In genomic region chr8:106511531-106512041, GRCm38 (mm10) we compare ENCODE assay signal across 8 mouse cellular contexts. TPM values are rescaled to one million over a fixed set of nuclear protein-coding genes. Genes with fewer than 3 reads are reported as not detected.
DNase-seq lines count a peak whose midpoint lies in the region; ATAC-seq and TF ChIP-seq lines count a peak whose summit lies in the region.

No protein-coding gene starts in this region.

- peak; percentile 37 for ATAC-seq in heart, postnatal 0 days (ENCODE audit: insufficient read depth, low read depth)
- no peak for ATAC-seq in limb, embryonic 15.5 days (ENCODE audit: insufficient number of reproducible peaks, low FRiP score, low TSS enrichment, low read depth)
- ATAC-seq in neural tube, embryonic 14.5 days (ENCODE audit: low read depth) = 0 out of 2 replicates have a peak, but pooled peaks have one; percentile 16

- no peaks in the 10 kb centered on the region for H3K36me3 ChIP-seq in spleen, adult 2 months (ENCODE audit: control insufficient read depth, insufficient read depth, low read length)
- H3K36me3 ChIP-seq in heart, postnatal 0 days (replicated peaks; ENCODE audit: control insufficient read depth, insufficient read depth, low read length) = no peaks in the 10 kb centered on the region
- H3K36me3 ChIP-seq in limb, embryonic 15.5 days = 0 out of 2 replicates have a peak, but pooled peaks cover 4% of the 10 kb centered on the region
- H3K36me3 ChIP-seq in neural tube, embryonic 14.5 days (ENCODE audit: control insufficient read depth, insufficient read depth, low read length) = no peaks in the 10 kb centered on the region

- peak overlapping the region; percentile 78 for H3K4me2 ChIP-seq in heart, postnatal 0 days (ENCODE audit: low read depth, low read length)
- H3K4me2 ChIP-seq in limb, embryonic 15.5 days = peak overlapping the region; percentile 84
- peak overlapping the region; percentile 46 for H3K4me2 ChIP-seq in neural tube, embryonic 14.5 days (ENCODE audit: low read depth, low read length)

- H3K4me1 ChIP-seq in spleen, adult 2 months (ENCODE audit: control insufficient read depth, insufficient read depth, insufficient read length) = peaks cover 3% of the 10 kb centered on the region
- H3K4me1 ChIP-seq in heart, postnatal 0 days (ENCODE audit: control insufficient read depth, insufficient read depth) = peaks cover 14% of the 10 kb centered on the region
- H3K4me1 ChIP-seq in limb, embryonic 15.5 days = peaks cover 55% of the 10 kb centered on the region
- H3K4me1 ChIP-seq in neural tube, embryonic 14.5 days (ENCODE audit: control insufficient read depth, insufficient read depth, low read length) = peaks cover 30% of the 10 kb centered on the region; the same call in 1 of the 2 replicates

- peaks cover 24% of the 10 kb centered on the region for H3K27me3 ChIP-seq in spleen, adult 2 months (ENCODE audit: control insufficient read depth, insufficient read depth, low read length)
- peaks cover 18% of the 10 kb centered on the region; the same call in 1 of the 2 replicates for H3K27me3 ChIP-seq in heart, postnatal 0 days (ENCODE audit: control insufficient read depth, insufficient read depth, low read length)
- no peaks in the 10 kb centered on the region; the same call in 1 of the 2 replicates for H3K27me3 ChIP-seq in limb, embryonic 15.5 days
- peaks cover 30% of the 10 kb centered on the region for H3K27me3 ChIP-seq in neural tube, embryonic 14.5 days (ENCODE audit: control insufficient read depth, insufficient read depth, low read length)

- H3K9me3 ChIP-seq in heart, postnatal 0 days (replicated peaks; ENCODE audit: control insufficient read depth, low read length) = no peaks in the 10 kb centered on the region
- H3K9me3 ChIP-seq in limb, embryonic 15.5 days = no peaks in the 10 kb centered on the region
- no peaks in the 10 kb centered on the region for H3K9me3 ChIP-seq in neural tube, embryonic 14.5 days (ENCODE audit: control insufficient read depth, low read length)

- no peak for TF ChIP-seq POLR2A in spleen, adult 2 months (IDR thresholded peaks at IDR 0.05; ENCODE audit: low read depth, low read length)

- peak overlapping the region; percentile 35; the same call in 1 of the 2 replicates for H3K4me3 ChIP-seq in spleen, adult 2 months (ENCODE audit: extremely low read depth, insufficient read depth, insufficient read length)
- H3K4me3 ChIP-seq in heart, postnatal 0 days (ENCODE audit: low read depth, low read length) = peak overlapping the region; percentile 65
- peak overlapping the region; percentile 53 for H3K4me3 ChIP-seq in limb, embryonic 15.5 days
- peak overlapping the region; percentile 31 for H3K4me3 ChIP-seq in neural tube, embryonic 14.5 days (ENCODE audit: low read depth, low read length)

- no peak for TF ChIP-seq CTCF in spleen, adult 2 months (IDR thresholded peaks at IDR 0.05; ENCODE audit: extremely low read depth, insufficient read depth, insufficient read length, insufficient replicate concordance)
- TF ChIP-seq CTCF in heart, postnatal 0 days (IDR thresholded peaks at IDR 0.05; ENCODE audit: low read depth) = no peak

- DNase-seq in spleen, adult 2 months (ENCODE audit: low read depth in 1 of 2, low spot score in 2 of 2) = no peak
- DNase-seq in spleen, postnatal 14 days (ENCODE audit: low spot score in 2 of 2) = no peak
- no peak for DNase-seq in heart, postnatal 0 days (ENCODE audit: low spot score)
- no peak for DNase-seq in cerebellum, adult 8-10 months
- DNase-seq in left cerebral cortex, adult 18-20 months (ENCODE audit: low spot score in 2 of 2) = no peak
- no peak for DNase-seq in urinary bladder, postnatal 14 days (ENCODE audit: low spot score)

- peak overlapping the region; percentile 67 for H3K9ac ChIP-seq in heart, postnatal 0 days (replicated peaks; ENCODE audit: low read depth, low read length)
- peak overlapping the region; percentile 39 for H3K9ac ChIP-seq in limb, embryonic 15.5 days
- H3K9ac ChIP-seq in neural tube, embryonic 14.5 days (replicated peaks; ENCODE audit: low read depth, low read length) = peak overlapping the region; percentile 42

- H3K27ac ChIP-seq in spleen, adult 2 months (ENCODE audit: insufficient read depth, low read length) = no peak overlapping the region
- peak overlapping the region; percentile 54 for H3K27ac ChIP-seq in heart, postnatal 0 days (ENCODE audit: low read depth)
- H3K27ac ChIP-seq in limb, embryonic 15.5 days = peak overlapping the region; percentile 87
- no peak overlapping the region for H3K27ac ChIP-seq in neural tube, embryonic 14.5 days (ENCODE audit: low read depth, low read length)

- 6% methylated on average over 29 of the region's 30 CpGs for WGBS in spleen, adult 2 months
- 2% methylated on average over 30 of the region's 30 CpGs for WGBS in heart, postnatal 0 days
- 0% methylated on average over 29 of the region's 30 CpGs for WGBS in limb, embryonic 15.5 days
- WGBS in neural tube, embryonic 14.5 days = under 1% methylated on average over 30 of the region's 30 CpGs

- TF ChIP-seq EP300 in heart, postnatal 0 days (IDR thresholded peaks at IDR 0.05; ENCODE audit: low read depth) = no peak

RNA-seq across cellular contexts. Expression of gene Cdh3, which starts 0.9 kb away (rescaled TPM):
- polyA plus RNA-seq in spleen, adult 2 months (2012; rRNA removed) = 1.9 TPM in 2 replicates
- 9.2 and 11.4 TPM in 2 replicates for total RNA-seq in heart, postnatal 0 days (2014; rRNA removed; ENCODE audit: low replicate concordance)
- polyA plus RNA-seq in heart, postnatal 0 days (2015; fragmentation: Nextera tagmentation; extraction: Ambion mirVana) = 4.3 and 4.5 TPM in 2 replicates
- polyA plus RNA-seq in limb, embryonic 15.5 days (2015; fragmentation: Nextera tagmentation; extraction: Ambion mirVana) = 29.3 and 33.3 TPM in 2 replicates
- 4.1 and 4.6 TPM in 2 replicates for polyA plus RNA-seq in neural tube, embryonic 14.5 days (2014; fragmentation: Nextera tagmentation; extraction: Ambion mirVana)
- under 1 TPM; 0.33 to 0.44 TPM for total RNA-seq in left cerebral cortex, adult 18-20 months (2021)

RNA-seq across cellular contexts. Expression of gene 6030452D12Rik, which starts 11.3 kb away (rescaled TPM):
- polyA plus RNA-seq in spleen, adult 2 months (2012; rRNA removed) = not detected in 2 replicates
- total RNA-seq in heart, postnatal 0 days (2014; rRNA removed; ENCODE audit: low replicate concordance) = not detected in 2 replicates
- not detected in 2 replicates for polyA plus RNA-seq in heart, postnatal 0 days (2015; fragmentation: Nextera tagmentation; extraction: Ambion mirVana)
- not detected in 2 replicates for polyA plus RNA-seq in limb, embryonic 15.5 days (2015; fragmentation: Nextera tagmentation; extraction: Ambion mirVana)
- polyA plus RNA-seq in neural tube, embryonic 14.5 days (2014; fragmentation: Nextera tagmentation; extraction: Ambion mirVana) = not detected in 2 replicates
- not detected for total RNA-seq in left cerebral cortex, adult 18-20 months (2021)

Comparison
In these comparisons a context has a peak if more than half of its experiments do, and no peak if none do; other contexts are left out.
1. H3K27ac ChIP-seq: peak in heart, postnatal 0 days (single experiment) and limb, embryonic 15.5 days (single experiment); none in spleen, adult 2 months (single experiment) and neural tube, embryonic 14.5 days (single experiment).
2. Peak in every context shown above with its lines, with median percentiles within 50 percentile points of each other: H3K4me3 ChIP-seq, H3K4me2 ChIP-seq and H3K9ac ChIP-seq.